Mouse (Mus musculus): ENCODE data around the gene Tmem178b. TPM values are rescaled to one million over a fixed set of nuclear protein-coding genes. Genes with fewer than 3 reads are reported as not detected.

The Tmem178b gene
- polyA plus RNA-seq, 1 experiment from 2014 or later, result 0.24 TPM

GRCm38 (mm10) chr6:40177870-40178269, 304.8 kb downstream of the Tmem178b start:
- 59% methylated on average over 4 of the region's 4 CpGs for WGBS
- H3K27me3 ChIP-seq (ENCODE audit: control insufficient read depth, insufficient read depth, low read length), result no peaks in the 10 kb centered on the region
- no peak for ATAC-seq (replicated peaks; ENCODE audit: extremely low read depth, insufficient read depth, low FRiP score)
- no peak overlapping the region for H3K9ac ChIP-seq (ENCODE audit: low read length)
- H3K4me1 ChIP-seq (ENCODE audit: control insufficient read depth, insufficient read depth, low read length), result no peaks in the 10 kb centered on the region
- no peaks in the 10 kb centered on the region for H3K9me3 ChIP-seq (replicated peaks; ENCODE audit: control insufficient read depth, low read length)
- no peaks in the 10 kb centered on the region for H3K36me3 ChIP-seq (ENCODE audit: control insufficient read depth, insufficient read depth)
- no peak overlapping the region for H3K4me2 ChIP-seq (ENCODE audit: low read depth, low read length)
- no peak overlapping the region for H3K27ac ChIP-seq (ENCODE audit: low read length)
- H3K4me3 ChIP-seq (ENCODE audit: low read length), result no peak overlapping the region

- Histone ChIP-seq H3K36me3 (ENCODE audit: control insufficient read depth, insufficient read depth) (no peaks in the 10 kb centered on the region), H3K9ac (ENCODE audit: low read length) (no peak overlapping the region), H3K4me1 (ENCODE audit: control insufficient read depth, insufficient read depth, low read length) (no peaks in the 10 kb centered on the region), H3K4me2 (ENCODE audit: low read depth, low read length) (no peak overlapping the region), H3K27me3 (ENCODE audit: control insufficient read depth, insufficient read depth, low read length) (no peaks in the 10 kb centered on the region), H3K9me3 (replicated peaks; ENCODE audit: control insufficient read depth, low read length) (no peaks in the 10 kb centered on the region), H3K4me3 (ENCODE audit: low read length) (no peak overlapping the region), H3K27ac (ENCODE audit: low read length) (no peak overlapping the region)
- WGBS, result 87% methylated on average over 4 of the region's 4 CpGs
- no peak for ATAC-seq (replicated peaks; ENCODE audit: extremely low read depth, insufficient read depth, low FRiP score)
These were observed 307.5 kb downstream of the Tmem178b start for GRCm38 (mm10) chr6:40180551-40180950.

- Histone ChIP-seq H3K9me3 (replicated peaks; ENCODE audit: control insufficient read depth, low read length) (no peaks in the 10 kb centered on the region), H3K4me1 (ENCODE audit: control insufficient read depth, insufficient read depth, low read length) (no peaks in the 10 kb centered on the region), H3K4me2 (ENCODE audit: low read depth, low read length) (no peak overlapping the region), H3K27ac (ENCODE audit: low read length) (no peak overlapping the region), H3K27me3 (ENCODE audit: control insufficient read depth, insufficient read depth, low read length) (no peaks in the 10 kb centered on the region), H3K36me3 (ENCODE audit: control insufficient read depth, insufficient read depth) (no peaks in the 10 kb centered on the region), H3K9ac (ENCODE audit: low read length) (no peak overlapping the region), H3K4me3 (ENCODE audit: low read length) (no peak overlapping the region)
- ATAC-seq (replicated peaks; ENCODE audit: extremely low read depth, insufficient read depth, low FRiP score), result no peak
- WGBS, result 55% methylated on average over 3 of the region's 3 CpGs
These were observed 327.6 kb downstream of the Tmem178b start for GRCm38 (mm10) chr6:40200661-40201060.

GRCm38 (mm10) chr6:40202602-40203001, 329.5 kb downstream of the Tmem178b start:
- Histone ChIP-seq H3K4me1 (ENCODE audit: control insufficient read depth, insufficient read depth, low read length) (no peaks in the 10 kb centered on the region), H3K9me3 (replicated peaks; ENCODE audit: control insufficient read depth, low read length) (no peaks in the 10 kb centered on the region), H3K9ac (ENCODE audit: low read length) (no peak overlapping the region), H3K27me3 (ENCODE audit: control insufficient read depth, insufficient read depth, low read length) (no peaks in the 10 kb centered on the region; the same call in 1 of the 2 replicates), H3K4me3 (ENCODE audit: low read length) (no peak overlapping the region), H3K27ac (ENCODE audit: low read length) (no peak overlapping the region), H3K36me3 (ENCODE audit: control insufficient read depth, insufficient read depth) (no peaks in the 10 kb centered on the region), H3K4me2 (ENCODE audit: low read depth, low read length) (no peak overlapping the region)
- 50% methylated on average over 2 of the region's 2 CpGs for WGBS
- ATAC-seq (replicated peaks; ENCODE audit: extremely low read depth, insufficient read depth, low FRiP score), result no peak

GRCm38 (mm10) chr6:40205380-40205779, 332.3 kb downstream of the Tmem178b start:
- H3K9ac ChIP-seq (ENCODE audit: low read length), result no peak overlapping the region
- ATAC-seq (replicated peaks; ENCODE audit: extremely low read depth, insufficient read depth, low FRiP score), result no peak
- H3K36me3 ChIP-seq (ENCODE audit: control insufficient read depth, insufficient read depth), result no peaks in the 10 kb centered on the region
- 70% methylated on average over 2 of the region's 2 CpGs for WGBS
- H3K27me3 ChIP-seq (ENCODE audit: control insufficient read depth, insufficient read depth, low read length), result no peaks in the 10 kb centered on the region; the same call in 1 of the 2 replicates
- no peak overlapping the region for H3K4me3 ChIP-seq (ENCODE audit: low read length)
- H3K4me1 ChIP-seq (ENCODE audit: control insufficient read depth, insufficient read depth, low read length), result no peaks in the 10 kb centered on the region
- H3K9me3 ChIP-seq (replicated peaks; ENCODE audit: control insufficient read depth, low read length), result no peaks in the 10 kb centered on the region
- no peak overlapping the region for H3K27ac ChIP-seq (ENCODE audit: low read length)
- no peak overlapping the region for H3K4me2 ChIP-seq (ENCODE audit: low read depth, low read length)

- H3K4me3 ChIP-seq (ENCODE audit: low read length), result no peak overlapping the region
- 73% methylated on average over 3 of the region's 3 CpGs for WGBS
- no peak overlapping the region for H3K9ac ChIP-seq (ENCODE audit: low read length)
- no peaks in the 10 kb centered on the region for H3K4me1 ChIP-seq (ENCODE audit: control insufficient read depth, insufficient read depth, low read length)
- H3K9me3 ChIP-seq (replicated peaks; ENCODE audit: control insufficient read depth, low read length), result no peaks in the 10 kb centered on the region
- ATAC-seq (replicated peaks; ENCODE audit: extremely low read depth, insufficient read depth, low FRiP score), result no peak
- H3K27ac ChIP-seq (ENCODE audit: low read length), result no peak overlapping the region
- H3K27me3 ChIP-seq (ENCODE audit: control insufficient read depth, insufficient read depth, low read length), result no peaks in the 10 kb centered on the region; the same call in 1 of the 2 replicates
- no peak overlapping the region for H3K4me2 ChIP-seq (ENCODE audit: low read depth, low read length)
- H3K36me3 ChIP-seq (ENCODE audit: control insufficient read depth, insufficient read depth), result no peaks in the 10 kb centered on the region
These were observed 334.9 kb downstream of the Tmem178b start for GRCm38 (mm10) chr6:40208014-40208413.

- H3K36me3 ChIP-seq (ENCODE audit: control insufficient read depth, insufficient read depth), result no peaks in the 10 kb centered on the region
- no peak overlapping the region for H3K4me2 ChIP-seq (ENCODE audit: low read depth, low read length)
- H3K27me3 ChIP-seq (ENCODE audit: control insufficient read depth, insufficient read depth, low read length), result no peaks in the 10 kb centered on the region; the same call in 1 of the 2 replicates
- H3K27ac ChIP-seq (ENCODE audit: low read length), result no peak overlapping the region
- H3K9me3 ChIP-seq (replicated peaks; ENCODE audit: control insufficient read depth, low read length), result no peaks in the 10 kb centered on the region
- no peak for ATAC-seq (replicated peaks; ENCODE audit: extremely low read depth, insufficient read depth, low FRiP score)
- H3K9ac ChIP-seq (ENCODE audit: low read length), result no peak overlapping the region
- no peaks in the 10 kb centered on the region for H3K4me1 ChIP-seq (ENCODE audit: control insufficient read depth, insufficient read depth, low read length)
- no peak overlapping the region for H3K4me3 ChIP-seq (ENCODE audit: low read length)
- WGBS, result 55% methylated on average over 2 of the region's 2 CpGs
These were observed 336.1 kb downstream of the Tmem178b start for GRCm38 (mm10) chr6:40209172-40209571.

- Histone ChIP-seq H3K4me3 (ENCODE audit: low read length) (no peak overlapping the region), H3K4me2 (ENCODE audit: low read depth, low read length) (no peak overlapping the region), H3K36me3 (ENCODE audit: control insufficient read depth, insufficient read depth) (no peaks in the 10 kb centered on the region), H3K9ac (ENCODE audit: low read length) (no peak overlapping the region), H3K27ac (ENCODE audit: low read length) (no peak overlapping the region), H3K9me3 (replicated peaks; ENCODE audit: control insufficient read depth, low read length) (no peaks in the 10 kb centered on the region), H3K4me1 (ENCODE audit: control insufficient read depth, insufficient read depth, low read length) (no peaks in the 10 kb centered on the region), H3K27me3 (ENCODE audit: control insufficient read depth, insufficient read depth, low read length) (no peaks in the 10 kb centered on the region)
- WGBS, result 94% methylated on average over 12 of the region's 12 CpGs
- ATAC-seq (replicated peaks; ENCODE audit: extremely low read depth, insufficient read depth, low FRiP score), result no peak
These were observed 344.1 kb downstream of the Tmem178b start for GRCm38 (mm10) chr6:40217154-40217553.

- no peak for ATAC-seq (replicated peaks; ENCODE audit: extremely low read depth, insufficient read depth, low FRiP score)
- Histone ChIP-seq H3K4me1 (ENCODE audit: control insufficient read depth, insufficient read depth, low read length) (no peaks in the 10 kb centered on the region), H3K27ac (ENCODE audit: low read length) (no peak overlapping the region), H3K36me3 (ENCODE audit: control insufficient read depth, insufficient read depth) (no peaks in the 10 kb centered on the region), H3K4me2 (ENCODE audit: low read depth, low read length) (no peak overlapping the region), H3K9ac (ENCODE audit: low read length) (no peak overlapping the region), H3K9me3 (replicated peaks; ENCODE audit: control insufficient read depth, low read length) (no peaks in the 10 kb centered on the region), H3K4me3 (ENCODE audit: low read length) (no peak overlapping the region), H3K27me3 (ENCODE audit: control insufficient read depth, insufficient read depth, low read length) (no peaks in the 10 kb centered on the region)
- 88% methylated on average over 3 of the region's 3 CpGs for WGBS
These were observed 344.6 kb downstream of the Tmem178b start for GRCm38 (mm10) chr6:40217651-40218050.

Data from heart, embryonic 16.5 days (tissue).